Mouse (Mus musculus): ENCODE data around the gene Gm47995. TPM values are rescaled to one million over a fixed set of nuclear protein-coding genes. Genes with fewer than 3 reads are reported as not detected.
"Not testable (repeated sequence)": the region's sequence is repeated elsewhere in the genome, so short reads cannot be mapped to it uniquely, and the experiment has no call there.

Gm47995 gene
- total RNA-seq, 2 experiments from 2014 or later = not detected

DNA sequence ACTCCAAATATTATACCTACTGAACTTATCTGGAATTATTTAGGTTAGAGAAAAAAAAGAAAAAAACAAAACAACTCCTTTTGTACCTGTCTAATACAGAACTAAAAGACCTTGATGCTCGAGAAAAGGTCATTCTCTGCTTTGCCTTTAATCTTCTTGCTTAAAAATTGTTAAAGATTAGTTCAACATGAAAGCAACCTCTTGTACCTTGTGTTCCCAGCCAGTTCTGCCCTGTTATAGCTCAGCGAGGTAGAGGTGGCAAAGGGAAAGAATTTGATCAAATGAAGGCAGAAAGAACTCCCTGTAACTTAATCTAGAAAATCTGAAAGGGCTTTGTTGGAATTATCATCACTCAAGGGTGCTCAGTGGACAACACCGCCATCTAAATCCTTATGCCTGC is 12.1 kb upstream of the Gm47995 start:
- not testable (repeated sequence) for DNase-seq (ENCODE audit: low spot score in 2 of 2)

DNA sequence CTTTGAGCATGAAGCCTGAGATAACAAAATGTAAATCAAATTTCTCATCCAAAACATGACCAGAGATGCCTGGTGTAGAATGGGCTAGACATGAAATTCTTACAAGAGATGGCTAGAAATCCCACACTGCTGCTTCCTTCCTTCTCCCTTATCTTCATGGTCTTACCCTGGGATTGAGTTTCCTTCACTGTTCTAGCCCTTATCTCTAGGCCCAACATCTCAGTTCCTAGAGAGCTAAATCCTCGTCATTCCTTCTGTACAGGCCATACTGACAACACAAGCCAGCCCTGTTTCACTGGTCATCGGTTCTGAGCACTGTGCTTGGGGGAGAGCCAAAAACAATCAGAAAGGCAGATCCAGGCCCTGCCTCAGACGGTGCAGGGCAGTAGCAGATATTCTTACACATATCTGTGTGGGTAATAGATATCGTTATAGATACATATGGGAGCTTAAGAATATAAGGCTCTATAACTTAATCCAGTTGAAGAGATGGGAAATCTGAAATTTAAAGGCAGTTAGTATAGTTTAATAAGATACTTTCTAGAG is 11.3 kb upstream of the Gm47995 start:
- DNase-seq (ENCODE audit: low spot score in 2 of 2) = not testable (repeated sequence)

DNA sequence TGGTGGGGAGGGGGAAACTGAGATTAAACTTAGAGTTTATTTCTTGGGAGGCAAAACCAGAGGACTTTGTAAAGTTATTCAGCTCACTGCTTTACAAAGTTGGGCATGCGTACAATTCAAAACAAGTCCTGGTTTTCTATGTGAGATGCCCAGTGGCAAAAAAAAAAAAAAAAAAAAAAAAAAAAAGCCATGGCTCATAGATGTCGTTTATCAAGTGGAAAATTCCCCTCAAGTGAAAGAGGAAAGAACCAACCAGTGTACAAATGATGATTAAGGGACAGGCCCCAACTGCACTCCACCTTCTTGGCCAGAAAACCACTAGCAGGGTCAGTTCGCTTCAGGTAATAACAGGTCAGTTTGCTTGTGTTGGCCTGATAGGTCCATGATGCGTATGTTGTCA is 9.8 kb upstream of the Gm47995 start:
- no peak for DNase-seq (ENCODE audit: low spot score in 2 of 2)

DNA sequence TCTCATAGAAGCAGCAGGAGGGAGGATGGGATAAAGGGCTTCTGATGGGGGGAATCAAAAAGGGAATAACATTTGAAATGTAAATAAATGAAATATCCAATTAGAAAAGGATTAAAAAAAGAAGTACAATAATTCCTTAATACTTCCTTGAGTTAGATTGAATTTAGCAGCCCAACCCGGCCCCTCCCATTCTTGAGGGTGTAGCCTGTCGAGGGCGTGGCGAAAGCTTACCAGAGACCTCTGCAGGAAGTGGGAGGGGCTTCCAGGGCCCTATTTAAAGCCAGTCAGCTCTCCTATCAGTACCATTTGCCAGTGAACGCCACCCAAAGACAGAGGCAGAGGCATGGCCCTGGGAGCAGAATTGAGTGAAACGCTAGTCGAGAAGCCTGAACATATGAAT is 6.2 kb upstream of the Gm47995 start, which contains the start of gene Gm8947:
TSS of gene Gm8947 (plus strand) at position 302 of the 400 bp plus-strand sequence.
- DNase-seq (ENCODE audit: low spot score in 2 of 2) = not testable (repeated sequence)

DNA sequence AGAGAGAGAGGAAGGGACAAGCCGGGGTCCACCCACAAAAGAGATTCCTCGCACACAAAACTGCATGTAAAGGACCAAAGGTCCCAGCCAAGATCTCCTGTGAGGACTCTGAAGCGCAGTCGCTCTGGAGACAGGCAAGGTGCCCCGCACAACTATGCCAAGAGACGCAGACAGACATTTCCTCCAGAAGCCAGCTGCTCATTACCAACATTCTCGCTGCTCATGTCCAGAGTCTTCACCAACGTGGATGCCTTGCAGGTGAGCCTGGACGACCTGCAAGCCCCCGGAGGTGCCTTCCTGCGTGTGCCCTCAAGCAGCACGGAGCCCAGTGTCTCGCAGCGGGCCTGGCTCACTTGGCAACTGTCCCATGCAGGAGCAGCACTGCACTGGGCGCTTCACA is 5.5 kb upstream of the Gm47995 start:
- DNase-seq (ENCODE audit: low spot score in 2 of 2) = not testable (repeated sequence)

DNA sequence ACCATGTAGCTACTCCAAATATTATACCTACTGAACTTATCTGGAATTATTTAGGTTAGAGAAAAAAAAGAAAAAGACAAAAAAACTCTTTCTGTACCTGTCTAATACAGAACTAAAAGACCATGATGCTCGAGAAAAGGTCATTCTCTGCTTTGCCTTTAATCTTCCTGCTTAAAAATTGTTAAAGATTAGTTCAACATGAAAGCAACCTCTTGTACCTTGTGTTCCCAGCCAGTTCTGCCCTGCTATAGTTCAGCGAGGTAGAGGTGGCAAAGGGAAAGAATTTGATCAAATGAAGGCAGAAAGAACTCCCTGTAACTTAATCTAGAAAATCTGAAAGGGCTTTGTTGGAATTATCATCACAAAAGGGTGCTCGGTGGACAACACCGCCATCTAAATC is 2.3 kb upstream of the Gm47995 start:
- not testable (repeated sequence) for DNase-seq (ENCODE audit: low spot score in 2 of 2)

DNA sequence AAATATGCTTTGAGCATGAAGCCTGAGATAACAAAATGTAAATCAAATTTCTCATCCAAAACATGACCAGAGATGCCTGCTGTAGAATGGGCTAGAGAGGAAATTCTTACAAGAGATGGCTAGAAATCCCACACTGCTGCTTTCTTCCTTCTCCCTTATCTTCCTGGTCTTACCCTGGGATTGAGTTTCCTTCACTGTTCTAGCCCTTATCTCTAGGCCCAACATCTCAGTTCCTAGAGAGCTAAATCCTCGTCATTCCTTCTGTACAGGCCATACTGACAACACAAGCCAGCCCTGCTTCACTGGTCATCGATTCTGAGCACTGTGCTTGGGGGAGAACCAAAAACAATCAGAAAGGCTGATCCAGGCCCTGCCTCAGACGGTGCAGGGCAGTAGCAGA is 1.6 kb upstream of the Gm47995 start:
- not testable (repeated sequence) for DNase-seq (ENCODE audit: low spot score in 2 of 2)

DNA sequence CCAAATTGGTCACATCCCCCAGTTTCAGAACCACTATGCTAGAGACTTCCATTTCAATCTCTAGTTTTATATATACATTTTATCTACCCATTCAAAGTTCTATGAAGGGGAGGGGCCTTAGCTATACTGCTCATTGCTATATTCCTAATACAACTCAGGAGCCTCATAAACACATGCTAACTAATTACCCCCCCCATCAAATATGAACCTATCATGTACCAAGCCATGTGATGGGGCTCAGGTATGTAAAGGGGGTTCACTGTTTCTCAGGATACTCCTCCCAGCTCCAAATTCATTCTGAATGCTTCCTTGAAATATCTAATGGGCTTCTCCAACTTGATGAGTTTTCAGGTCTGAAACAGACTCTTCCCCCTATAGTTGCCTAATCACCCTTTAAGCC is 2.4 kb downstream of the Gm47995 start:
- DNase-seq (ENCODE audit: low spot score in 2 of 2) = not testable (repeated sequence)

DNA sequence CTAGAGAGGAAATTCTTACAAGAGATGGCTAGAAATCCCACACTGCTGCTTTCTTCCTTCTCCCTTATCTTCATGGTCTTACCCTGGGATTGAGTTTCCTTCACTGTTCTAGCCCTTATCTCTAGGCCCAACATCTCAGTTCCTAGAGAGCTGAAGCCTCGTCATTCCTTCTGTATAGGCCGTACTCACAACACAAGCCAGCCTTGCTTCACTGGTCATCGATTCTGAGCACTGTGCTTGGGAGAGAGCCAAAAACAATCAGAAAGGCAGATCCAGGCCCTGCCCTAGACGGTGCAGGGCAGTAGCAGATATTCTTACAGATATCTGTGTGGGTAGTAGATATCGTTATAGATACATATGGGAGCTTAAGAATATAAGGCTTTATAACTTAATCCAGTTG is 4.5 kb downstream of the Gm47995 start:
- not testable (repeated sequence) for DNase-seq (ENCODE audit: low spot score in 2 of 2)

DNA sequence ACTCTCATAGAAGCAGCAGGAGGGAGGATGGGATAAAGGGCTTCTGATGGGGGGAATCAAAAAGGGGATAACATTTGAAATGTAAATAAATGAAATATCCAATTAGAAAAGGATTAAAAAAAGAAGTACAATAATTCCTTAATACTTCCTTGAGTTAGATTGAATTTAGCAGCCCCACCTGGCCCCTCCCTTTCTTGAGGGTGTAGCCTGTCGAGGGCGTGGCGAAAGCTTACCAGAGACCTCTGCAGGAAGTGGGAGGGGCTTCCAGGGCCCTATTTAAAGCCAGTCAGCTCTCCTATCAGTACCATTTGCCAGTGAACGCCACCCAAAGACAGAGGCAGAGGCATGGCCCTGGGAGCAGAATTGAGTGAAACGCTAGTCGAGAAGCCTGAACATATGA is 5.6 kb downstream of the Gm47995 start, which contains the start of gene 3110040M04Rik:
TSS of gene 3110040M04Rik (plus strand) at position 304 of the 400 bp plus-strand sequence.
- not testable (repeated sequence) for DNase-seq (ENCODE audit: low spot score in 2 of 2)

DNA sequence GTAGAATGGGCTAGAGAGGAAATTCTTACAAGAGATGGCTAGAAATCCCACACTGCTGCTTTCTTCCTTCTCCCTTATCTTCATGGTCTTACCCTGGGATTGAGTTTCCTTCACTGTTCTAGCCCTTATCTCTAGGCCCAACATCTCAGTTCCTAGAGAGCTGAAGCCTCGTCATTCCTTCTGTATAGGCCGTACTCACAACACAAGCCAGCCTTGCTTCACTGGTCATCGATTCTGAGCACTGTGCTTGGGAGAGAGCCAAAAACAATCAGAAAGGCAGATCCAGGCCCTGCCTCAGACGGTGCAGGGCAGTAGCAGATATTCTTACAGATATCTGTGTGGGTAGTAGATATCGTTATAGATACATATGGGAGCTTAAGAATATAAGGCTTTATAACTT is 10.2 kb downstream of the Gm47995 start:
- not testable (repeated sequence) for DNase-seq (ENCODE audit: low spot score in 2 of 2)

DNA sequence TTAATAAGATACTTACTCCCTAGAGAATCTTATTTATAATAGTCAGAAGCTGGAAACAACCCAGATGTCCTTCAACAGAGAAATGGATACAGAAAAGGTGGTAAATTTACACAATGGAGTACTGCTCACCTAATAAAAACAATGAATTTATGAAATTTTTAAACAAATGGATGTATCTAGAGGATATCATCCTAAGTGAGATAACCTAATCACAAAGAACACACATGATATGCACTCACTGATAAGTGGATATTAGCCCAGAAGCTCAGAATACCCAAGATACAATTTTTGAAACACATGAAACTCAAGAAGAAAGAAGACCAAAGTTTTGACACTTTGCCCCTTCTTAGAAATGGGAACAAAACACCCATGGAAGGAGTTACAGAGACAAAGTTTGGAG is 10.7 kb downstream of the Gm47995 start:
- not testable (repeated sequence) for DNase-seq (ENCODE audit: low spot score in 2 of 2)

DNA sequence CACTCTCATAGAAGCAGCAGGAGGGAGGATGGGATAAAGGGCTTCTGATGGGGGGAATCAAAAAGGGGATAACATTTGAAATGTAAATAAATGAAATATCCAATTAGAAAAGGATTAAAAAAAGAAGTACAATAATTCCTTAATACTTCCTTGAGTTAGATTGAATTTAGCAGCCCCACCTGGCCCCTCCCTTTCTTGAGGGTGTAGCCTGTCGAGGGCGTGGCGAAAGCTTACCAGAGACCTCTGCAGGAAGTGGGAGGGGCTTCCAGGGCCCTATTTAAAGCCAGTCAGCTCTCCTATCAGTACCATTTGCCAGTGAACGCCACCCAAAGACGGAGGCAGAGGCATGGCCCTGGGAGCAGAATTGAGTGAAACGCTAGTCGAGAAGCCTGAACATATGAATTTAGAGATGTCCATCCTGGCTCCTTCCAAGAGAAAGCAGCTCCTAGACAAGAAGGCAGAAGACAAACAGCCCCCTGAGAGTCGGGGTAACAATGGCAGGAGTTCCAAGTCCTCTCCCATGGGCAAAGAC is 11.6 kb downstream of the Gm47995 start, which contains the start of gene Gm47996:
TSS of gene Gm47996 (plus strand) at position 308 of the 532 bp plus-strand sequence.
- DNase-seq (ENCODE audit: low spot score in 2 of 2) = not testable (repeated sequence)

DNA sequence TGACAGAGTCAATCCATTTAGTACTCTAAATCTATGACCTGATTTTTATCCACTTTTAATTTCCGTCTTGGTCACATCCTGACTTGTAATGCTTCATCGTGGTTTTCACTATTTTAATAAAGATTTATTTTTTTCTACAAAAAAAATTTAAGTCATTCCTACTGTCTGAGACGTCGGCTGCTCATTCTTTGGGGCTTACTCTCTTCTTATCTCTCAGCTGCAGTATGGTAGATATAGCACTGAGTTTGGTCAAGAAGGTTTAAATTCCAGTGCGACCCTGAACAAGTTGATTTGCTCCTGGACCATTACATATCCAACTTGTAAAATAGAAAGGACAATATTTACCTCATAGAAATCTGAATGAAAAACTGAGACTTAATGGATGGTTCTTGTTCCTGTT is 13.4 kb downstream of the Gm47995 start:
- DNase-seq (ENCODE audit: low spot score in 2 of 2) = not testable (repeated sequence)

DNA sequence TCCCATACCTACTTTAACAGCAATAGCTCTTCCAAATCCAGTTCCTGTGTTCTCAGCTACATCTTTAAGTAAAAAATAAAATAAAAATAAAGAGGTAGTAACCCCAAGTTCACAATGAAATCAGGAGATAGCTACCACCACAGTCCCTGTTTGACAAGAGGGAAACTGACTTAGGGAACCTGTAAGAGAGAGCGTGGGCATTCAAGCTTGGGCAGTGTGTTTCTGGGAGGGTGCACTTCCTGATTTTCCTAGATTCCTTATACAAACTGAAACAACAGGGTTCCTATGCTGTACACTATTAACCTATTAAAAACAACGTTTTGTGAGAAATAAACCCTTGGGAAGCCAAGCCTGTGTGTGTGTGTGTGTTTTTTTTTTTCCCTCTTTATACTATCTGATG is 16.6 kb downstream of the Gm47995 start:
- DNase-seq (ENCODE audit: low spot score in 2 of 2) = no peak

DNA sequence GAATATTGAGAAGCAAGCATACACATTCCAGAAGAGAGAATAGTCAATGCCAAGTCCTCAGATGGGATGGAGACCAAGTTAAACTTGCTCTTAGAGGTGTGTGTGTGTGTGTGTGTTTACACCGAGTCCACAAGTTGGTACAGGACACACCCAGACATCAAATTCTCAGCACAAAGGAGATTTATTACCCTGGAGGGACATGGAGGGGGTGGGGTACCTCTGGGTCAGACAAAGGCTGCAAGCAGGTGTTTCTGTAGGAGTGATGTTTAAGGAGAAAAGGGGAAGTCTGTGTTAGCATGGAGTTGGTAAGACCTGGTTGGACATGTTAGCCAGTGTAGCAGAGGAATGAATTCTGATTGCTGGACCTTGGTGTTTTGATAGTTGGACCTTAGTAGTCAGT is 17.7 kb downstream of the Gm47995 start:
- DNase-seq (ENCODE audit: low spot score in 2 of 2) = no peak

DNA sequence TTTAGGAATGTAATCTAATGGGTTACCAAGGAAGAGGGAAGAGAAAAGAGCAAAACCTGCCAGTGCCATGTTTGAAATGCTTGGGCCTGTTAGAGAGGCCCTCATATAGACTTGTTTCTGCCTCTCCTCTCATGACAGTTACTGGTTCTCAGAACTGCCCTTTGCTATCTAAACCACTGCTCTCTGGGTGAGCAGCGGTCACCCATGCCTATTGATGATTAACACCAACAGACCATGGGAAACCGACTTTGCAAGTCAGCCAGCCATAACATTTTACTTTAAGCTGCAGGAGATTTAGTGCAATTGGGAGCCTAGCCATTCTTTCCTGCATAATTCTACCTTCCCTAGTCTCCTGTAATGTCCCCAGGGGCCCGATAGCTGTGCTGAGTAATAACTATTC is 18.2 kb downstream of the Gm47995 start:
- DNase-seq (ENCODE audit: low spot score in 2 of 2) = no peak

DNA sequence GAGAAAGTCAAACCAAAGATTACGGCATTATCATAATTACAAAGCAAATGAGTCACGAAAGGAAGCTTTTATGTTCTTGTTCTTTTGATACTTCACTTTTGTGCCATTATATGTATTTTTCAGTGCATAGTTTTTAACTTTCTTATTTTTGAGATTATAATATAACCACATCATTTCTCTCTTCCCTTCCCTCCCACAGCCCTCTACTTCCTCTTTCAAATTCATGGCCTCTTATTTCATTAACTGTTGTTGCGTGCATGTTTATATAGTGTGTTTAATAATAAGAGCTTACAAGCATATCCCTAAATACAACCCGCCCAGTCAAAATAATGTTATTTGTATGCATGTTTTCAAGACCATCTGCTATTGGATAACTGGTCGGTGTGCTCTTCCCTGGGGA is 20.8 kb downstream of the Gm47995 start:
- DNase-seq (ENCODE audit: low spot score in 2 of 2) = no peak

DNA sequence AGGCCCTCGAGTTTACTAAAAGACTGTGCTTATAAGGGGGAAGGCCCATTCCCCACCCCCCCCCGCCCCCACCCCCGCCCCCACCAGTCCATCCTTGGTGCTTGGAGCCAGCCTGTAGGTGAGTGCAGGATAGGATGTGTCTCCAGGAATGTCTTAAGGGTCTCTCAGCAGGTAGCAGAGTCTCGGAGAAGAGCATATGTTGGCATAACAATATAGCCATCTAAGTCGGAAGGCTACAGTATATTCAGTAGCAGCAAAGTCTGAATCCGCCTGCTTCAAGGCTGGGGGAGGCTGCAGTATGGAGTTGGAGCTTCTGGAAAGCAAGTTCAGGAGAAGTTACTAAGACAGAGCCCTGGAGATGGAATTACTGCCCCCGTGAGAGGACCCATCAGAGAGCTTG is 21.9 kb downstream of the Gm47995 start:
- DNase-seq (ENCODE audit: low spot score in 2 of 2) = no peak

DNA sequence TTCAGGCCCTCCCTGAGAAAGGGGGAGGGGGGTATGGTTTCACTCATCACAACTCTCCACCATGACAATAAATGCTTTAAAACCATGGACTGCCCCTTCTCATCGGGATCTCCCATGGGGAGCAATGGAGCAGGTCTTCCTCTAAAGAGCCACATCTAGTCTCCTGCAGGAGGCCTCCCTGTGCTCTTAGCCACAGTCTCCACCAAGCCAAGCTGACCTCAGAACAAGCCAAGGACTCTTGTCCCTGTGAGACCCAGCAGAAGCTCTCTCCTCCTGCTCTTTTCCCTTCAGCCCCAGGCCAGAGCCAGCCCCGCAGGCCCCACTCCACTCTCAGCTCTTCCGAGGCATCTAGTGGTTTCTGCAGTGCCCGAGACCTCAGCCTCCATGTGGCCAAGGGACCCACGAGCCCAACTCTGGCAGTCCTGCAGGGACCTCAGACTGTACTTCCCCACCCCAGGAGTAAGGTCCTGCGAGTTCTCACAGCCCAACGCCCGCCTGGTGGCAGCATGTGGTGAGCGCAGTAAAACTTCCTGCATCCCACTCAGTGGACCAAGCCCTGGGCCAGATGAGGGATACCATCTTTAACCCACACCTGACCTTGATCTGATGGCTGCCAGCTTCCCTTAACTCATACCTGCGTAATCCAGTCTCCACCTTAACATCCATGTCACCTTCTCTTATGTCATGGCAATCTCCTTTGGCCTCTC is 24.5 kb downstream of the Gm47995 start:
- no peak for DNase-seq (ENCODE audit: low spot score in 2 of 2)

DNA sequence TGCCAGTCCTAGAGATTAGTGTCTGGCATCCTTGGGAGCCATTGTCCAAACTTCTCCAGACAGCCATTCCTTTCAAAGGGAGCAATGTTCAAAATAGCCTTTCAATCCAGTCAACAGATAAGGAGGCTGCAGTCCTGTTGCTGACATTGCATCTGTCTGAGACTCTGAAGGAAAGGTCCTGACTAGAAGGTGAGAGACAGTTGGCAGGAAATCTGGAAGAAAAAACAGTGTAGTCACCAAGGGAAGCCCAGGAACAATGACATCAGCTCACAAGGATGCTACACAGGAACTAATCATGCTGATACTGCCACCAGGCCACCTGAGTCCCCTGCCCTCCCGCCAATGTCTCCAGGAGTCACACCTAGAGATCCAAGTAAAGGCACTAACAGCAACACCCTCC is 25.1 kb downstream of the Gm47995 start:
- DNase-seq (ENCODE audit: low spot score in 2 of 2) = no peak

DNA sequence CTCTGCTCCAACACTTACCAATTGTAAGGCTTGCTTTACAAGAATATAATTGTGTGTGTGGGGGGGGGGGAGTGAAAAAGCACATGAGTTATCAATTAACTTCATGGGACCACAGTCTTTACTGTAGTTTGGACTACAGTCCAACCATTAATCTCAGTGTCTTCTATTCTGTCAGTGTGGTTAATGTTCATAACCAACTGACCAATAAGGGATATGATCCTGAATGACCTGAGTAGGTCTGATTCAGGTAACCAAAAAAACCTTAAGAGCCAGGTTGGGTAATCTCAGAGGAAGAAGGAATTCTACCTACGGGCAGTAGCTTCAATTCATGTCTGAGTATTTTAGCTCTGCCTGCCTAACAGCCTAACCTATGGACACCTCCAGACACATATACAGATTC is 26.3 kb downstream of the Gm47995 start:
- DNase-seq (ENCODE audit: low spot score in 2 of 2) = no peak

DNA sequence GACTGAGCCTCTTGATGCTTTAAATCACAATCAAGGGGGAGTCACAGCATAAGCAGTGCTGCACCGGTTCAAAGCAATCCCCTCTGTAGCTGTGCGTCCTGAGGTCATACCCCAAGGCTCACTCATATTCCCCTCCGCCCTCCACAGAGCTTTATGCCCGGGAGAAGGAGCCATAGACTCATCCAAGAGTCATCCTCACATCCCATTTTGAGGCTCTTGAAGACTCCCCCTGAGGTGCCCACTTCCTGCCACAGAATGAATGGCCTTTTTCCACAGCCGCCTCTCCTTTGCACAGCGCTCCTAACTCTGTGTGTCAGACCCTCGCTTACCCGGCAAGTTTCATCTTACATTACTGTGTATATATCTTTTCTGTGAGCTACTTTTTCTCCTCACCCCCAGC is 29.3 kb downstream of the Gm47995 start:
- no peak for DNase-seq (ENCODE audit: low spot score in 2 of 2)

All from layer of hippocampus, postnatal 14 days (tissue).